Mouse (Mus musculus) stomach, postnatal 0 days (tissue): ENCODE measurements at regions not wholly inside any gene's neighbourhood (a gene's known extent, or its start where the extent isn't known, plus 50 kb on each side); places are given as distances from the start of the nearest gene placed in this dataset.

Experiments
- ATAC-seq: fragments of 200-750 bp; cut with Nextera tagmentation; 2 replicates; pipeline ENCODE4 v1.8.0; 2017; ENCODE audit not compliant: low FRiP score, low TSS enrichment
- DNase-seq: peaks from one replicate; pipeline ENCODE4 v3.0.0-alpha.2; 2016; ENCODE audit warnings: low spot score
- H3K27ac ChIP-seq: fragments of 300-500 bp; sonication (generic); replicated peaks from 2 replicates; pipeline ENCODE4 v1.5.1; 2014; ENCODE audit warnings: mild to moderate bottlenecking, control low read depth
- H3K27me3 ChIP-seq: fragments of 300-500 bp; sonication (generic); 2 replicates; pipeline ENCODE4 v1.6.1; 2014; ENCODE audit warnings: low read length; ENCODE audit not compliant: control insufficient read depth, insufficient read depth
- H3K36me3 ChIP-seq: fragments of 300-500 bp; sonication (generic); 2 replicates; pipeline ENCODE4 v1.6.1; 2014; ENCODE audit warnings: low read length, mixed read lengths; ENCODE audit not compliant: control insufficient read depth, insufficient read depth
- H3K4me1 ChIP-seq: fragments of 300-500 bp; sonication (generic); replicated peaks from 2 replicates; pipeline ENCODE4 v1.6.1; 2014; ENCODE audit warnings: antibody characterized with exemption; ENCODE audit not compliant: control insufficient read depth, insufficient read depth
- H3K4me2 ChIP-seq: fragments of 300-500 bp; sonication (generic); replicated peaks from 2 replicates; pipeline ENCODE4 v1.6.1; 2014; ENCODE audit warnings: low read depth, mild to moderate bottlenecking, control low read depth, moderate library complexity
- H3K4me3 ChIP-seq: fragments of 300-500 bp; sonication (generic); 2 replicates; pipeline ENCODE4 v1.5.1; 2014; ENCODE audit warnings: low read depth, low read length, control low read depth
- H3K9ac ChIP-seq: fragments of 300-500 bp; sonication (generic); 2 replicates; pipeline ENCODE4 v1.6.1; 2014; ENCODE audit warnings: mild to moderate bottlenecking, low read length, control low read depth, mixed read lengths
- H3K9me3 ChIP-seq: fragments of 300-500 bp; sonication (generic); 2 replicates; pipeline ENCODE4 v1.6.1; 2016; ENCODE audit warnings: low read length; ENCODE audit not compliant: control insufficient read depth
- CTCF ChIP-seq: IDR thresholded peaks from 2 replicates; pipeline ENCODE4 v1.5.1; 2016; ENCODE audit warnings: antibody characterized with exemption, low read depth, mild to moderate bottlenecking, moderate library complexity
- EP300 ChIP-seq: optimal IDR thresholded peaks from 2 replicates; pipeline ENCODE3; 2016; ENCODE audit warnings: antibody characterized with exemption
- WGBS: fragments of 180-500 bp; shearing (Covaris S2); extraction: QIAGEN DNeasy Blood & Tissue Kit; methylation state at CpG from one replicate; pipeline ENCODE4 v1.1.7; 2014; 5-methylcytosine and 5-hydroxymethylcytosine counted together

GRCm38 (mm10) chr4:7583851-7584250, 655.0 kb downstream of the Car8 start:
- Histone ChIP-seq H3K36me3 (no peaks in the 10 kb centered on the region), H3K4me3 (no peak overlapping the region), H3K27ac (no peak overlapping the region), H3K9me3 (no peaks in the 10 kb centered on the region), H3K27me3 (no peaks in the 10 kb centered on the region), H3K9ac (no peak overlapping the region), H3K4me1 (no peaks in the 10 kb centered on the region), H3K4me2 (no peak overlapping the region)
- no peak for TF ChIP-seq CTCF
- TF ChIP-seq EP300, result no peak
- 83% methylated on average over 4 of the region's 4 CpGs for WGBS
- ATAC-seq, result no peak
- no peak for DNase-seq

DNA sequence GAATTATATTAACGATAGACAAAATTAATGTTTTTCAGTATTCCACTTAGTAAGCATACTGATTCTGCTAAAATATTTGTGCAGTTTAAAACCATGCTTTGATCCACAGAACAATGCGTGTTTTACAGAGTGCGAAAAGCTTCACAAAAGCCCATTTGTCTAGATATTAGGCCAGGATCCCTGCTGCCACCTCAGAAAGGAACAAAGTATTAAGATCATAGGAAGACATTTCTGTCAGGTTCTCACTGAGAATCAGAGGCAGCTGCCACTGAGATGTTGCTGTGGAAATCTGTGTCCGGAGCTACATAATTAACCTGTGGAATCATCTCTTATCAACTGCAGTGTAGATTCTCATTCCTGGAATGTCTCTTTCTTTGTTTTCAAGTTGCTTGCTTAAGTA, 656.9 kb downstream of the Car8 start:
- ATAC-seq (no peak), DNase-seq (no peak)
- H3K4me1 ChIP-seq, result no peaks in the 10 kb centered on the region
- no peaks in the 10 kb centered on the region for H3K27me3 ChIP-seq
- H3K9ac ChIP-seq, result no peak overlapping the region
- whole genome bisulfite sequencing, result 70% methylated on average over 4 of the region's 4 CpGs
- no peak overlapping the region for H3K27ac ChIP-seq
- H3K9me3 ChIP-seq, result no peaks in the 10 kb centered on the region
- H3K4me3 ChIP-seq, result no peak overlapping the region
- TF ChIP-seq CTCF (no peak), EP300 (no peak)
- H3K4me2 ChIP-seq, result no peak overlapping the region
- no peaks in the 10 kb centered on the region for H3K36me3 ChIP-seq

GRCm38 (mm10) chr4:7581220-7581916, 657.5 kb downstream of the Car8 start:
- H3K9ac ChIP-seq, result no peak overlapping the region
- no peaks in the 10 kb centered on the region for H3K27me3 ChIP-seq
- ATAC-seq (no peak), DNase-seq (no peak)
- TF ChIP-seq CTCF (no peak), EP300 (no peak)
- H3K36me3 ChIP-seq, result no peaks in the 10 kb centered on the region
- no peaks in the 10 kb centered on the region for H3K9me3 ChIP-seq
- WGBS, result 43% methylated on average over 8 of the region's 8 CpGs
- no peak overlapping the region; the same call in 1 of the 2 replicates for H3K4me3 ChIP-seq
- 0 out of 2 replicates have a peak overlapping the region, but pooled peaks have one; percentile 18 for H3K4me2 ChIP-seq
- H3K27ac ChIP-seq, result no peak overlapping the region
- no peaks in the 10 kb centered on the region for H3K4me1 ChIP-seq

GRCm38 (mm10) chr4:7580554-7581219, 658.2 kb downstream of the Car8 start:
- ATAC-seq (no peak), DNase-seq (no peak)
- Histone ChIP-seq H3K27me3 (no peaks in the 10 kb centered on the region), H3K4me1 (no peaks in the 10 kb centered on the region), H3K9ac (no peak overlapping the region), H3K4me2 (0 out of 2 replicates have a peak overlapping the region, but pooled peaks have one; percentile 18), H3K36me3 (no peaks in the 10 kb centered on the region), H3K27ac (no peak overlapping the region), H3K4me3 (no peak overlapping the region; the same call in 1 of the 2 replicates), H3K9me3 (no peaks in the 10 kb centered on the region)
- 36% methylated on average over 10 of the region's 10 CpGs for whole genome bisulfite sequencing
- TF ChIP-seq EP300, result no peak
- TF ChIP-seq CTCF, result no peak

DNA sequence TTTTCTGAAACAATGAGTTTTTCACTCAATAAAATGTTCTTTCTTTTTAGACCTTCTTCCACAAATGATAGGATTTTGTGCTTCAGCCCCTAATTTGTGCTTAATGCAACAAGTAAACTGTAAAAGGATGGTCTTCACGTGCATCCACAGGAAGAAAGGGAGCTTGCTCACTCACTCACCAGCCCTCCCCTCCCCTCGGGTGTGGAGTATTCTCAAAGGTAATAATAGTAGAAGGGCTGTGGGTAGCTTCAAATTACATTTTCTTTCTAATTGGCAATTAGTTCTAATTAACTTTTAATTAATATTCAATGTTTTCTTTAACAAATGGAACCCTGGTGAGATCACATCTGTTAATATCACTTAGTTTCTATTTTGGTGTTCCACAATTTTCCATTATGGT, 664.8 kb downstream of the Car8 start:
- WGBS, result 56% methylated on average over 2 of the region's 2 CpGs
- no peaks in the 10 kb centered on the region for H3K4me1 ChIP-seq
- TF ChIP-seq CTCF (no peak), EP300 (no peak)
- DNase-seq (no peak), ATAC-seq (no peak)
- H3K27ac ChIP-seq, result no peak overlapping the region
- H3K4me3 ChIP-seq, result no peak overlapping the region
- H3K36me3 ChIP-seq, result no peaks in the 10 kb centered on the region
- no peak overlapping the region for H3K4me2 ChIP-seq
- H3K9ac ChIP-seq, result no peak overlapping the region
- no peaks in the 10 kb centered on the region for H3K9me3 ChIP-seq
- H3K27me3 ChIP-seq, result no peaks in the 10 kb centered on the region

DNA sequence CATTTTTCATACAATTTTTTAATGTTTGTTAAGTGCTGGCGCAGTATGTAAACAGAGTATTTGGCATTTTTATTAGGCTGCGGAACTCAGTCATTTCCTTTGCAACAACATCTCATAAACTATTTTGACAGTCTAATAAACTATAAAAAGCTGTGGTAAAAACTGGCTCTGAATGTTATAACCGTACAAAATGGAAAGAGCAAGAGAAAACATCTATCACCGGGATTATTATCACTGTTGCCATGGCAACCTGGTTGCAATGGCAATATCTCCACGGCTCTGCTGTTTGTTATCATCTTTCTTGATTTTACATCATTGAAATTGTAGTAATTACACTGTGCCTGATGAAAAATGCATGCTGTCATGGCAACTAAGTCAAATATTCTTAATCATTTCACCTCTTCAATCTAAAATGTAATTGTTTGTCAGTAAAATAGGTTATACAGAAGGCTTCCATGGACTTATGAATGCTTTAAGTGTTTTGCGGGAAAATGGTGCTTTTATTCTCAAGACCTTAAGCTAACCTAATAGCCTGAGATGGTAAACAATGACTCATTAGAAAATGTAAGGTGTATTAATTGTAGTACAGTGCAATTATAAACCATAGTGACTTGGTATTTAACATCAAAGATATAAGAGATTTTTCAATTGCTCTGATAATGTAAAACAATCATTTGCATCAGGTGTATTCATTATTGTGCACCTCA, 671.0 kb downstream of the Car8 start:
- ATAC-seq (no peak), DNase-seq (no peak)
- Histone ChIP-seq H3K27me3 (no peaks in the 10 kb centered on the region), H3K9ac (no peak overlapping the region), H3K9me3 (no peaks in the 10 kb centered on the region), H3K4me2 (no peak overlapping the region), H3K27ac (no peak overlapping the region), H3K4me3 (no peak overlapping the region), H3K4me1 (no peaks in the 10 kb centered on the region), H3K36me3 (no peaks in the 10 kb centered on the region)
- WGBS, result 34% methylated on average over 6 of the region's 6 CpGs
- TF ChIP-seq CTCF, result no peak
- TF ChIP-seq EP300, result no peak
